Mouse (Mus musculus) left cerebral cortex, postnatal 14 days (tissue): Measurements from ENCODE around the gene Psmc5. TPM values are rescaled to one million over a fixed set of nuclear protein-coding genes. Genes with fewer than 3 reads are reported as not detected.

Experiments used
- DNase-seq, 2 experiments: peaks; one replicate each; pipeline ENCODE4 v3.0.0; 2021 to 2022; ENCODE audit warnings: low spot score in 2 of 2, mixed read lengths in 1 of 2
- intact Hi-C: fragments of 180-260 bp; cut with DNase I; formaldehyde crosslinking; loops from one replicate; pipeline ENCODE4 v1.15.1; 2025
- total RNA-seq, 2 experiments: library from RNA; stranded (reverse); gene quantifications; 2 replicates each; pipeline ENCODE4 v1.2.3; 2021

The Psmc5 gene
- total RNA-seq, 2 experiments from 2014 or later, result 145 TPM

GRCm38 (mm10) chr11:106290376-106290775 is 34.4 kb downstream of the Psmc5 start:
- no peak for DNase-seq
- intact Hi-C loops, result no loop called here

GRCm38 (mm10) chr11:106291861-106292260 is 35.9 kb downstream of the Psmc5 start:
- intact Hi-C loops, result no loop called here
- DNase-seq, result peak in 1 of 2 experiments; percentile 26

- intact Hi-C loops, result no loop called here
Observed at GRCm38 (mm10) chr11:106301765-106302164, 45.8 kb downstream of the Psmc5 start, which contains the start of gene Gh. TSS of gene Gh (minus strand) at chr11:106301865.

GRCm38 (mm10) chr11:106302634-106303033 is 46.7 kb downstream of the Psmc5 start:
- peak; percentile 31 to 47 for DNase-seq
- intact Hi-C loops, result no loop called here

More at GRCm38 (mm10) chr11:106301765-106302164, 45.8 kb downstream of the Psmc5 start, which contains the start of gene Gh:
- DNase-seq, result no peak

- no peak for DNase-seq
- intact Hi-C loops, result no loop called here
Observed at GRCm38 (mm10) chr11:106305348-106306064, 49.6 kb downstream of the Psmc5 start.

GRCm38 (mm10) chr11:106306065-106306385 is 50.1 kb downstream of the Psmc5 start:
- DNase-seq, result no peak
- intact Hi-C loops, result no loop called here

GRCm38 (mm10) chr11:106306758-106307157 is 50.8 kb downstream of the Psmc5 start:
- intact Hi-C loops, result no loop called here
- no peak for DNase-seq

GRCm38 (mm10) chr11:106307432-106307831 is 51.5 kb downstream of the Psmc5 start:
- DNase-seq, result no peak
- intact Hi-C loops, result no loop called here

- no peak for DNase-seq
- intact Hi-C loops, result no loop called here
Observed at GRCm38 (mm10) chr11:106308162-106308561, 52.2 kb downstream of the Psmc5 start.

- DNase-seq, result no peak
- intact Hi-C loops, result no loop called here
Observed at GRCm38 (mm10) chr11:106310123-106310522, 54.2 kb downstream of the Psmc5 start.

Other genes starting within 250 kb of the Psmc5 start
- 1 to 10 TPM; 1.5 to 1.7 TPM for gene Kcnh6, start 248.0 kb upstream of the Psmc5 start, total RNA-seq
- gene Dcaf7, start 219.3 kb upstream of the Psmc5 start, total RNA-seq, result 100 to 1,000 TPM; 209 to 210 TPM
- gene Taco1, start 190.1 kb upstream of the Psmc5 start, total RNA-seq, result 10 to 100 TPM; 15.3 to 15.6 TPM
- 10 to 100 TPM; 24.2 to 29.1 TPM for gene Map3k3, start 171.5 kb upstream of the Psmc5 start, total RNA-seq
- gene Gm10840, start 95.3 kb upstream of the Psmc5 start, total RNA-seq, result not detected
- gene Limd2, start 95.3 kb upstream of the Psmc5 start, total RNA-seq, result 100 to 1,000 TPM in 1 of 2 experiments, 10 to 100 TPM in 1; 97.2 to 103 TPM
- gene Strada, start 54.0 kb upstream of the Psmc5 start, total RNA-seq, result 10 to 100 TPM; 24.3 to 26.9 TPM
- gene Ccdc47, start 39.8 kb upstream of the Psmc5 start, total RNA-seq, result 10 to 100 TPM; 78.5 to 79.8 TPM
- gene Ddx42, start 39.2 kb upstream of the Psmc5 start, total RNA-seq, result 10 to 100 TPM; 69.0 to 69.4 TPM
- gene Ftsj3, start 75 bp upstream of the Psmc5 start, total RNA-seq, result 10 to 100 TPM; 28.9 to 30.7 TPM
- gene Smarcd2, start 16.8 kb downstream of the Psmc5 start, total RNA-seq, result 10 to 100 TPM; 14.1 to 15.9 TPM
- under 1 TPM; 0.11 to 0.20 TPM for gene Tcam1, start 20.5 kb downstream of the Psmc5 start, total RNA-seq
- gene Gh, start 45.7 kb downstream of the Psmc5 start, total RNA-seq, result not detected
- not detected for gene Cd79b, start 58.6 kb downstream of the Psmc5 start, total RNA-seq
- gene Scn4a, start 97.1 kb downstream of the Psmc5 start, total RNA-seq, result under 1 TPM in 1 of 2 experiments, not detected in 1; 0.06 TPM
- gene Prr29, start 109.3 kb downstream of the Psmc5 start, total RNA-seq, result not detected
- 1 to 10 TPM; 4.3 to 5.1 TPM for gene Icam2, start 131.9 kb downstream of the Psmc5 start, total RNA-seq
- gene Ern1, start 231.7 kb downstream of the Psmc5 start, total RNA-seq, result 1 to 10 TPM; 6.7 to 8.7 TPM